Mouse (Mus musculus): ENCODE measurements around the gene Arhgap44. TPM values are rescaled to one million over a fixed set of nuclear protein-coding genes. Genes with fewer than 3 reads are reported as not detected.

Gene Arhgap44
- polyA plus RNA-seq, 1 experiment from 2014 or later = 11.3 TPM

DNA sequence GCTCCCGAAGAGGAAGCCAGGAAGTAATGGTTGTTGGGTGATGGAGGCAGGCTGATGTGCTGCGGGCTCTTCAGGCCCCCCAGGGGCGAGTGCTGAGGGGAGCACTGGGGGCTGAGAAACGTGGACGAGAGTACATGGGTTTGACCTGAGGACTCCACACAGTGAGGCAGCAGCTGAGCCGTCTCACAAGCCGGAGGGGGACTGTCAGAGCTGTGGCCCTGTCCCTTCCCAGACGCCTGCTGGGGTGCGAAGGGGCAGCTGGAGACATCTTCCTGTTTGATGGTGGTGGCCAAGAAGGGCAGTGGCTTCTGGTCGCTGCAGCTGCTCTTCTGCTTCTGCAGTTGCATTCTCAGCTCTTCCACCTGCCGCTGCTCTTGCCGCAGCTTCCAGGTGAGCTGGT is 24.2 kb upstream of the Arhgap44 start:
- Histone ChIP-seq H3K27ac (ENCODE audit: low read length) (no peak overlapping the region), H3K4me1 (ENCODE audit: control insufficient read depth, insufficient read depth, low read length) (peaks cover 13% of the 10 kb centered on the region), H3K9ac (ENCODE audit: low read length) (no peak overlapping the region), H3K36me3 (ENCODE audit: control insufficient read depth, insufficient read depth) (peaks cover 46% of the 10 kb centered on the region), H3K9me3 (replicated peaks; ENCODE audit: control insufficient read depth, low read length) (no peaks in the 10 kb centered on the region), H3K4me3 (ENCODE audit: low read length) (no peak overlapping the region), H3K4me2 (ENCODE audit: low read depth, low read length) (no peak overlapping the region), H3K27me3 (ENCODE audit: control insufficient read depth, insufficient read depth, low read length) (no peaks in the 10 kb centered on the region)
- no peak for ATAC-seq (replicated peaks; ENCODE audit: extremely low read depth, insufficient read depth, low FRiP score)
- 74% methylated on average over 12 of the region's 12 CpGs for WGBS

- Histone ChIP-seq H3K36me3 (ENCODE audit: control insufficient read depth, insufficient read depth) (peaks cover 53% of the 10 kb centered on the region), H3K4me2 (ENCODE audit: low read depth, low read length) (no peak overlapping the region), H3K9me3 (replicated peaks; ENCODE audit: control insufficient read depth, low read length) (no peaks in the 10 kb centered on the region), H3K4me1 (ENCODE audit: control insufficient read depth, insufficient read depth, low read length) (peaks cover 13% of the 10 kb centered on the region), H3K27me3 (ENCODE audit: control insufficient read depth, insufficient read depth, low read length) (no peaks in the 10 kb centered on the region), H3K27ac (ENCODE audit: low read length) (peak overlapping the region; percentile 59), H3K9ac (ENCODE audit: low read length) (no peak overlapping the region), H3K4me3 (ENCODE audit: low read length) (no peak overlapping the region)
- no peak for ATAC-seq (replicated peaks; ENCODE audit: extremely low read depth, insufficient read depth, low FRiP score)
- WGBS = 59% methylated on average over 1 of the region's 1 CpGs
Measured at GRCm38 (mm10) chr11:65185114-65185513, 22.4 kb upstream of the Arhgap44 start.

DNA sequence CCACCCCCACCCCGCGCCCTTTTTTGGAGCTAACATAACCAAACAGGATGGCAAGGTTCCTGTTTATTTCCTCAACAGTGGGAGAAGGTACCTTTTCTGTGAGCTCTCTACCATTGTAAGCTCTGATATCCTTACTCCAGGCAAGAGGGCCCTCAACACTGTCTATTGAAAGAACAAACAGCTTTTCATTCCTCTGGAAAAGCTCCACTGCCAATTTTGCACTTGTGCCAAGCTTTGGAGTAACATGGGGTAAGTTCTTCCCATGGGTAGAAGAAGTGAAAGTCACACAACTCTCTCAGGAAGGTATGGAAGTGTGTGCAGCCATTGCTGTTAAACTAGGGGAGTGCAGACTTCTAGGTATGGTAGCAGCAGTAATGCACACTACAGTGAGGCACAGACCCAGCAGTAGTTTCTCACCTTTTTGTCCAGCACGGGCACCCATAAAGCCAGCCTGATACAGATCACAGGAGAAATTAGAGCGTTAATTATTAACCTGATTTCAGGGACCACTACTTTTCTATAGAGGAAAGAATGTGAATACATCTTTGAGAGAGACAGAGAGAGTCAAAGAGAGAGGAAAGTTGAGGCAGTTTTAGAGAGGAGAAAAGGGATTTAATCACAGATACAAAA is 7.5 kb upstream of the Arhgap44 start:
- 79% methylated on average over 4 of the region's 4 CpGs for WGBS
- Histone ChIP-seq H3K4me2 (ENCODE audit: low read depth, low read length) (no peak overlapping the region), H3K27ac (ENCODE audit: low read length) (no peak overlapping the region), H3K4me3 (ENCODE audit: low read length) (no peak overlapping the region), H3K27me3 (ENCODE audit: control insufficient read depth, insufficient read depth, low read length) (no peaks in the 10 kb centered on the region), H3K4me1 (ENCODE audit: control insufficient read depth, insufficient read depth, low read length) (no peaks in the 10 kb centered on the region; the same call in 1 of the 2 replicates), H3K36me3 (ENCODE audit: control insufficient read depth, insufficient read depth) (0 out of 2 replicates have a peak, but pooled peaks cover under 1% of the 10 kb centered on the region), H3K9ac (ENCODE audit: low read length) (no peak overlapping the region), H3K9me3 (replicated peaks; ENCODE audit: control insufficient read depth, low read length) (no peaks in the 10 kb centered on the region)
- no peak for ATAC-seq (replicated peaks; ENCODE audit: extremely low read depth, insufficient read depth, low FRiP score)

DNA sequence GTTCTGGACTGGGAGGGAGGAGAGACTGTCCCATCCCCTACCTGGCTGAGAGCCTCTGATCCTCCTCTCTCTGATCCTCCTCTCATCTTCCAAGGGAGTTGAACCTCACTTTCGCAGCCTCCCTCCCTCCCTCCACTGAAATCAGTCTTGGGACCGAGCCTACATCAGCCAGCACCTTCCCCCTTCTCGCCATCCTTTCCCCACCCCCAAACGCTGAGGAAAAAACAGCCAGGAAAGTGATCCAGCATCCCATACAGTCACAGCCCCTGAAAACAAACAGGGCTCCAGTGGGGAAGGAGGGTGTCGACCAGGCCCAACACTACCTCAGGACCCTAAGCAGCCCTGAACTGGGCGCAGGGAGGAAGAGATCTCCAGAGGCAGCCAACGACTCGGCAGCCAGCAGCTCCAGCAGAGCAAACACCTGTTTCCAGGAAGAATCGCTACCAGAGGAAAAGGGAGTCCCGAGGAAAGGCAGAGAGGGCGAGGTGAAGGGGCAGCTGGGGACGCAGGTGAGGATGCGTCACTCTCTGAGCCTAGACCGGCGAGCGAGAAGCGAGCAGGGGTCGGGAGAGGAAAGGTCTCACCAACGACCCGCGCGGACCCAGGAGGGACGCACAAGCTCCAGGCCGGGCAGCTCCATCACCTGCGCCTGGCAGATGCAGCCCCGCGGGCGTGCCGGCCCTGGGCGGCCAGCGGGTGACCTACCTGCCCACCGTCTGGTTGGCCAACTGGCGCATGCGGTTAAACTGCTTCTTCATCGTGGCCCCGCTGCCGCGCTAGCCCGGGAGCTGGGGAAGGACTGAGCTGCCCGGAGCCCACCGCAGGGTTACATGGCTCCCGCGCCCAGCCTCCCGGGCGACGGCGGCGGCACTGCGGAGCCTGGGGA is 637 bp downstream of the Arhgap44 start:
- H3K4me3 ChIP-seq (ENCODE audit: low read length) = peak overlapping the region; percentile 71
- WGBS = 2% methylated on average over 42 of the region's 49 CpGs
- H3K36me3 ChIP-seq (ENCODE audit: control insufficient read depth, insufficient read depth) = no peaks in the 10 kb centered on the region

DNA sequence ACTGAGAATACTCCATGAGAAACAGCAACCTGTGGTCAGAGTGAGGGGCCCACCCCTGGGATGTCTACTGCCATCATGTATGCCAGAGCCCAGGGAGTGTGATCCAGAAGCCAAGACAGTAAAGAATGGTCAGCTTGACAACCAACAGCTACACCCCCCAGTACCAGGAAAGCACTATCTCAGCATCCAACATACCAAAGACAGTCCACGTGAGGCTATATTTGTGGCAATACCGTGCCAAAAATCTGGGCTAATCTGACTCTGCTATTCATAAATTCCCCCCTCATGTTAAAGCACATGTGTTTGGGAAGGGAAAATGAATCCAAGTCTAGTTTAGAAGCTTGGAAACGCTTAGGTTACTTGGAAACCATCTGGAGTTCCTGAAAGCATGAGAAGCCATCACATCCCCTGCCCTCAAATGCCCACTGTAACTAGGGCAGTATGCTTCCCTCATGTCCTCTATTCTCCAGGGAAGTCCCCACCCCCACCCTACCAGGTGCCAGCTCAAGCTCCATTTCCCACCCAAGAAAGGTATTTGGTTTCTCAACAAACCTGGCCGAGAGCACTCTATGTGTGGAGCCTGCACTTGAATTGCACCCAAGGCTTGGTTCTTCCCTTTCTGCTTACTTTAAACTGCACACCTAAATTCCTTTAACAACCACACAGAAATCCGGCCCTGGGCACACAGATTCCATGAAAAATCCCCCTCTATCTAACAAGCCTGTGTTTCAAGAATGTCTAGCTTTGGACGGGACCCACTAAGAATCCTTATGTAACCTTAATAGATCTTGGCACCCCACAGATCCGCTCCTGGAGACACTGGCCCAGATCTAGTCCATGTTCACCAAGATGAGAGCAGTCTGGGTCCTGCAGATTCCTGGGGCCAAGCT is 1.5 kb downstream of the Arhgap44 start:
- WGBS = 45% methylated on average over 7 of the region's 7 CpGs
- peak overlapping the region; percentile 79 for H3K9ac ChIP-seq (ENCODE audit: low read length)
- 0 out of 2 replicates have a peak, but pooled peaks have one; percentile 17 for ATAC-seq (replicated peaks; ENCODE audit: extremely low read depth, insufficient read depth, low FRiP score)
- no peaks in the 10 kb centered on the region for H3K36me3 ChIP-seq (ENCODE audit: control insufficient read depth, insufficient read depth)
- no peaks in the 10 kb centered on the region; the same call in 1 of the 2 replicates for H3K27me3 ChIP-seq (ENCODE audit: control insufficient read depth, insufficient read depth, low read length)
- peak overlapping the region; percentile 71 for H3K4me3 ChIP-seq (ENCODE audit: low read length)
- peak overlapping the region; percentile 90 for H3K4me2 ChIP-seq (ENCODE audit: low read depth, low read length)
- peak overlapping the region; percentile 31; the same call in 1 of the 2 replicates for H3K27ac ChIP-seq (ENCODE audit: low read length)
- no peaks in the 10 kb centered on the region for H3K9me3 ChIP-seq (replicated peaks; ENCODE audit: control insufficient read depth, low read length)
- H3K4me1 ChIP-seq (ENCODE audit: control insufficient read depth, insufficient read depth, low read length) = peaks cover 21% of the 10 kb centered on the region

More for the DNA sequence above, 637 bp downstream of the Arhgap44 start:
- Histone ChIP-seq H3K27me3 (ENCODE audit: control insufficient read depth, insufficient read depth, low read length) (no peaks in the 10 kb centered on the region; the same call in 1 of the 2 replicates), H3K27ac (ENCODE audit: low read length) (0 out of 2 replicates have a peak overlapping the region, but pooled peaks have one; percentile 31), H3K4me2 (ENCODE audit: low read depth, low read length) (peak overlapping the region; percentile 90), H3K9ac (ENCODE audit: low read length) (peak overlapping the region; percentile 79), H3K9me3 (replicated peaks; ENCODE audit: control insufficient read depth, low read length) (no peaks in the 10 kb centered on the region), H3K4me1 (ENCODE audit: control insufficient read depth, insufficient read depth, low read length) (peaks cover 21% of the 10 kb centered on the region)
- ATAC-seq (replicated peaks; ENCODE audit: extremely low read depth, insufficient read depth, low FRiP score) = peak; percentile 63

DNA sequence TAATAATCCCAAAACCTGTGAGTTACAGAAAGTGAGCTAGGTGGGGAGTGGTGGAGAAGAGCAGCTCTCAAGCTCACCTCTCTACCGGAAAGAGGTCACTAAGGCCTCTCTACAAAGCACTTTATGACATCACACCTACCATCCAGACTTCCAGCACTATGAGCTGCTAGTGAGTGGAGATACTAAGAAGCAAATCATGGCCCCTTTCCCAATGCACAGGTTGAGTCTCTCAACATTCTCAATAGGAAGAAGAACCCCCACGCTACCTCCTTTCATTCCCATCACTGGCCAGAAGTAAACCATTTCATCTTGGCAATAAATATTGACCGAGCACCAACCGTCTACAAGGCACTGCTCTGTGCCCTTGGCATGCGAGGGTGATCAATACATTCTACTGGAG is 3.0 kb downstream of the Arhgap44 start, which contains the start of gene 1700086D15Rik:
Gene 1700086D15Rik (minus strand): TSS at position 101 of the 400 bp plus-strand sequence.
- Histone ChIP-seq H3K27ac (ENCODE audit: low read length) (no peak within 1 kb of the TSS), H3K27me3 (ENCODE audit: control insufficient read depth, insufficient read depth, low read length) (no peaks in the 10 kb centered on the region; the same call in 1 of the 2 replicates), H3K36me3 (ENCODE audit: control insufficient read depth, insufficient read depth) (no peaks in the 10 kb centered on the region), H3K9me3 (replicated peaks; ENCODE audit: control insufficient read depth, low read length) (no peaks in the 10 kb centered on the region), H3K4me3 (ENCODE audit: low read length) (no peak within 1 kb of the TSS), H3K9ac (ENCODE audit: low read length) (no peak within 1 kb of the TSS), H3K4me2 (ENCODE audit: low read depth, low read length) (peak within 1 kb of the TSS; percentile 90; the same call in 1 of the 2 replicates), H3K4me1 (ENCODE audit: control insufficient read depth, insufficient read depth, low read length) (peaks cover 21% of the 10 kb centered on the region)
- 93% methylated on average over 5 of the region's 5 CpGs for WGBS
- ATAC-seq (replicated peaks; ENCODE audit: extremely low read depth, insufficient read depth, low FRiP score) = no peak

DNA sequence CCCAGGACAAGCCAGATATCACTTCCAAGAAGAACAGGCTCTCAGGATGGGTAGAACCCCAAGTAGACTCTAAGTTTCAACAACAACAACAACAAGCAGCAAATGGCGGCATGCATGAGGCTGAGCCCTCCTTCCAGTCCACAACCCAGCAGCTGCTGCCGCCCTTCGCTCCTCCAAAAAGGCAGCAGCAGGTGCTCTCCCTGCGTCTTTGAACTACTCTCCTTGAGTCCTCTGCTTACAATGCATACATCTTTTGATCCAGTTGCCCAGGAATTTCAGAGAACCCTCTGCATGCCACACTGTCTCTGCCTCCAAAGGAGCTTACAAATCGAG is 4.1 kb downstream of the Arhgap44 start:
- H3K9me3 ChIP-seq (replicated peaks; ENCODE audit: control insufficient read depth, low read length) = no peaks in the 10 kb centered on the region
- WGBS = 91% methylated on average over 5 of the region's 5 CpGs
- no peak overlapping the region for H3K9ac ChIP-seq (ENCODE audit: low read length)

DNA sequence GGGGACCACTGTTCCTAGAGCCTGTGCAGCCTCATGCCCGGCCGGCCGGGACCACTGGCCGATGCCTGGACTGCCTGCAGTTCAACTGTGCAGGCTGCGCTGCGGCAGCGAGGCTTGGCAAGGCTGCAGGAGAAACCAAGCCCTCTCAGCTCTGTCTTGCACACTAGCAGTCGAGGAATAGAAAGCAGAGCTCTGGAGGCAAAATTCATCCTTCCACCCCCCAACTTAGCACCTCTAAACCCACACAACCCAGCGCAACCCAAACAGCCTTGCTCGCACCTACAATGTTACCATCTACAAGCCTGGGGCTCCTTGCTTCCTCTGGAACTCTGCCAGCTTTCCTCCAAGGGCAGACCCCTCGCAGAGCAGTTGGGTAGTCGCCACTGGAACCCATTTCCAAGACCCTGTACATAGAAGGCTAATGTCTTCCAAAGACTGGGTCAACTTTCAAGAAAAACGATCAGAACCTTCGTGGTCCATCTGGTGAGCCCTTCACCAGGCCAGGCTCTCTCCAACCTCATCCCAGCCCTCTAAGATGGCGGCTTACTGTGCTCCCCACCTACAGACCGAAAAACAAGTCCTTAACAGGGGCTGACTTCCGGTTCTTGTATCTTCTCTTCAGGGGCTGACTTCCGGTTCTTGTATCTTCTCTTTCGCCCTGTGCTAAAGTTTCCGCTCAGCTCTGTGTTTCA is 4.6 kb downstream of the Arhgap44 start:
- Histone ChIP-seq H3K4me2 (ENCODE audit: low read depth, low read length) (no peak overlapping the region), H3K9ac (ENCODE audit: low read length) (no peak overlapping the region), H3K36me3 (ENCODE audit: control insufficient read depth, insufficient read depth) (no peaks in the 10 kb centered on the region), H3K27me3 (ENCODE audit: control insufficient read depth, insufficient read depth, low read length) (no peaks in the 10 kb centered on the region; the same call in 1 of the 2 replicates), H3K9me3 (replicated peaks; ENCODE audit: control insufficient read depth, low read length) (no peaks in the 10 kb centered on the region), H3K27ac (ENCODE audit: low read length) (no peak overlapping the region), H3K4me3 (ENCODE audit: low read length) (no peak overlapping the region), H3K4me1 (ENCODE audit: control insufficient read depth, insufficient read depth, low read length) (peaks cover 27% of the 10 kb centered on the region)
- 89% methylated on average over 20 of the region's 20 CpGs for whole genome bisulfite sequencing
- no peak for ATAC-seq (replicated peaks; ENCODE audit: extremely low read depth, insufficient read depth, low FRiP score)

More for the DNA sequence above, 4.1 kb downstream of the Arhgap44 start:
- Histone ChIP-seq H3K4me1 (ENCODE audit: control insufficient read depth, insufficient read depth, low read length) (peaks cover 26% of the 10 kb centered on the region), H3K27ac (ENCODE audit: low read length) (no peak overlapping the region), H3K4me2 (ENCODE audit: low read depth, low read length) (no peak overlapping the region), H3K27me3 (ENCODE audit: control insufficient read depth, insufficient read depth, low read length) (no peaks in the 10 kb centered on the region; the same call in 1 of the 2 replicates), H3K4me3 (ENCODE audit: low read length) (no peak overlapping the region), H3K36me3 (ENCODE audit: control insufficient read depth, insufficient read depth) (no peaks in the 10 kb centered on the region)
- ATAC-seq (replicated peaks; ENCODE audit: extremely low read depth, insufficient read depth, low FRiP score) = no peak

Measured in heart, embryonic 16.5 days (tissue).